Mouse (Mus musculus) thymus, adult 2 months (tissue): Measurements from ENCODE around the gene Cd209g.

Experiments
- CTCF ChIP-seq: fragments of 200-500 bp; IDR thresholded peaks from 2 replicates; pipeline ENCODE4 v1.5.1; 2012; ENCODE audit warnings: mild to moderate bottlenecking, control low read depth, low read length, moderate library complexity, borderline replicate concordance; ENCODE audit not compliant: control insufficient read depth, poor library complexity, insufficient read depth; ENCODE audit errors: extremely low read depth
- POLR2A ChIP-seq: fragments of 200-500 bp; IDR thresholded peaks from 2 replicates; pipeline ENCODE4 v1.6.1; 2012; ENCODE audit warnings: mild to moderate bottlenecking, low read length, control low read depth, moderate library complexity; ENCODE audit not compliant: control insufficient read depth, poor library complexity, insufficient read depth; ENCODE audit errors: extremely low read depth

GRCm38 (mm10) chr8:4147272-4147671, 13.4 kb downstream of the Cd209g start:
- no peak for TF ChIP-seq CTCF
- no peak for TF ChIP-seq POLR2A
